Mouse (Mus musculus): ENCODE measurements at regions not wholly inside any gene's neighbourhood (a gene's known extent, or its start where the extent isn't known, plus 50 kb on each side); places are given as distances from the start of the nearest gene placed in this dataset.

- no peak for TF ChIP-seq POLR2A (IDR thresholded peaks at IDR 0.05; ENCODE audit: borderline replicate concordance, extremely low read depth, insufficient read depth, insufficient read length)
- no peaks in the 10 kb centered on the region for H3K27me3 ChIP-seq (ENCODE audit: control insufficient read depth, insufficient read depth, low read length)
- ATAC-seq (ENCODE audit: low FRiP score, low read depth) (no peak), DNase-seq (ENCODE audit: low spot score) (no peak)
- H3K36me3 ChIP-seq (ENCODE audit: control insufficient read depth, insufficient read depth, low read length) = no peaks in the 10 kb centered on the region
- H3K4me2 ChIP-seq (replicated peaks; ENCODE audit: low read depth, low read length, severe bottlenecking) = no peak overlapping the region
- H3K27ac ChIP-seq (replicated peaks; ENCODE audit: low read depth, low read length) = no peak overlapping the region
- H3K9ac ChIP-seq (ENCODE audit: low read depth, low read length, severe bottlenecking) = no peak overlapping the region
- H3K4me1 ChIP-seq (ENCODE audit: control insufficient read depth, insufficient read depth, low read length) = no peaks in the 10 kb centered on the region
- 78% methylated on average over 5 of the region's 5 CpGs for WGBS
- no peaks in the 10 kb centered on the region for H3K9me3 ChIP-seq (ENCODE audit: control insufficient read depth, low read length)
- no peak overlapping the region for H3K4me3 ChIP-seq (replicated peaks; ENCODE audit: low read length)
These were observed 321.5 kb downstream of the Gadd45g start for GRCm38 (mm10) chr13:52167968-52168367.

GRCm38 (mm10) chr13:52172706-52173346 is 326.3 kb downstream of the Gadd45g start:
- WGBS = 87% methylated on average over 9 of the region's 9 CpGs
- Histone ChIP-seq H3K36me3 (ENCODE audit: control insufficient read depth, insufficient read depth, low read length) (no peaks in the 10 kb centered on the region), H3K9me3 (ENCODE audit: control insufficient read depth, low read length) (no peaks in the 10 kb centered on the region), H3K4me1 (ENCODE audit: control insufficient read depth, insufficient read depth, low read length) (no peaks in the 10 kb centered on the region), H3K27me3 (ENCODE audit: control insufficient read depth, insufficient read depth, low read length) (no peaks in the 10 kb centered on the region), H3K4me2 (replicated peaks; ENCODE audit: low read depth, low read length, severe bottlenecking) (no peak overlapping the region), H3K9ac (ENCODE audit: low read depth, low read length, severe bottlenecking) (no peak overlapping the region), H3K4me3 (replicated peaks; ENCODE audit: low read length) (no peak overlapping the region), H3K27ac (replicated peaks; ENCODE audit: low read depth, low read length) (no peak overlapping the region)
- ATAC-seq (ENCODE audit: low FRiP score, low read depth) = no peak
- no peak for TF ChIP-seq POLR2A (IDR thresholded peaks at IDR 0.05; ENCODE audit: borderline replicate concordance, extremely low read depth, insufficient read depth, insufficient read length)
- DNase-seq (ENCODE audit: low spot score) = no peak

- H3K36me3 ChIP-seq (ENCODE audit: control insufficient read depth, insufficient read depth, low read length) = no peaks in the 10 kb centered on the region
- TF ChIP-seq POLR2A (IDR thresholded peaks at IDR 0.05; ENCODE audit: borderline replicate concordance, extremely low read depth, insufficient read depth, insufficient read length) = no peak
- H3K4me2 ChIP-seq (replicated peaks; ENCODE audit: low read depth, low read length, severe bottlenecking) = no peak overlapping the region
- H3K27me3 ChIP-seq (ENCODE audit: control insufficient read depth, insufficient read depth, low read length) = no peaks in the 10 kb centered on the region
- WGBS = 45% methylated on average over 2 of the region's 2 CpGs
- ATAC-seq (ENCODE audit: low FRiP score, low read depth) (peak; percentile 80), DNase-seq (ENCODE audit: low spot score) (peak; percentile 37)
- no peak overlapping the region for H3K27ac ChIP-seq (replicated peaks; ENCODE audit: low read depth, low read length)
- H3K9ac ChIP-seq (ENCODE audit: low read depth, low read length, severe bottlenecking) = no peak overlapping the region
- H3K4me3 ChIP-seq (replicated peaks; ENCODE audit: low read length) = no peak overlapping the region
- H3K4me1 ChIP-seq (ENCODE audit: control insufficient read depth, insufficient read depth, low read length) = no peaks in the 10 kb centered on the region
- H3K9me3 ChIP-seq (ENCODE audit: control insufficient read depth, low read length) = no peaks in the 10 kb centered on the region
These were observed 329.2 kb downstream of the Gadd45g start for GRCm38 (mm10) chr13:52175665-52176064.

GRCm38 (mm10) chr13:52179977-52180376 is 333.5 kb downstream of the Gadd45g start:
- no peaks in the 10 kb centered on the region for H3K4me1 ChIP-seq (ENCODE audit: control insufficient read depth, insufficient read depth, low read length)
- no peaks in the 10 kb centered on the region for H3K27me3 ChIP-seq (ENCODE audit: control insufficient read depth, insufficient read depth, low read length)
- ATAC-seq (ENCODE audit: low FRiP score, low read depth) (no peak), DNase-seq (ENCODE audit: low spot score) (no peak)
- no peak overlapping the region for H3K4me3 ChIP-seq (replicated peaks; ENCODE audit: low read length)
- no peak overlapping the region for H3K9ac ChIP-seq (ENCODE audit: low read depth, low read length, severe bottlenecking)
- TF ChIP-seq POLR2A (IDR thresholded peaks at IDR 0.05; ENCODE audit: borderline replicate concordance, extremely low read depth, insufficient read depth, insufficient read length) = no peak
- H3K27ac ChIP-seq (replicated peaks; ENCODE audit: low read depth, low read length) = no peak overlapping the region
- H3K4me2 ChIP-seq (replicated peaks; ENCODE audit: low read depth, low read length, severe bottlenecking) = no peak overlapping the region
- no peaks in the 10 kb centered on the region for H3K36me3 ChIP-seq (ENCODE audit: control insufficient read depth, insufficient read depth, low read length)
- 87% methylated on average over 4 of the region's 4 CpGs for WGBS
- no peaks in the 10 kb centered on the region for H3K9me3 ChIP-seq (ENCODE audit: control insufficient read depth, low read length)

GRCm38 (mm10) chr13:52183635-52184034 is 337.2 kb downstream of the Gadd45g start:
- 56% methylated on average over 5 of the region's 5 CpGs for WGBS
- H3K27ac ChIP-seq (replicated peaks; ENCODE audit: low read depth, low read length) = no peak overlapping the region
- ATAC-seq (ENCODE audit: low FRiP score, low read depth) (no peak), DNase-seq (ENCODE audit: low spot score) (no peak)
- H3K9ac ChIP-seq (ENCODE audit: low read depth, low read length, severe bottlenecking) = no peak overlapping the region
- TF ChIP-seq POLR2A (IDR thresholded peaks at IDR 0.05; ENCODE audit: borderline replicate concordance, extremely low read depth, insufficient read depth, insufficient read length) = no peak
- H3K27me3 ChIP-seq (ENCODE audit: control insufficient read depth, insufficient read depth, low read length) = no peaks in the 10 kb centered on the region
- H3K4me3 ChIP-seq (replicated peaks; ENCODE audit: low read length) = no peak overlapping the region
- H3K4me1 ChIP-seq (ENCODE audit: control insufficient read depth, insufficient read depth, low read length) = no peaks in the 10 kb centered on the region
- no peak overlapping the region for H3K4me2 ChIP-seq (replicated peaks; ENCODE audit: low read depth, low read length, severe bottlenecking)
- H3K36me3 ChIP-seq (ENCODE audit: control insufficient read depth, insufficient read depth, low read length) = no peaks in the 10 kb centered on the region
- H3K9me3 ChIP-seq (ENCODE audit: control insufficient read depth, low read length) = no peaks in the 10 kb centered on the region

Data from limb, embryonic 14.5 days (tissue).